Mouse (Mus musculus) kidney, adult 18-20 months (tissue): ENCODE measurements around the gene Atpif1.

Source experiments
- DNase-seq: peaks from one replicate; pipeline ENCODE4 v3.0.0; 2021

The Atpif1 gene

GRCm38 (mm10) chr4:132526678-132527077, 6.8 kb downstream of the Atpif1 start:
- no peak for DNase-seq

- DNase-seq, result no peak
These were observed 8.7 kb downstream of the Atpif1 start for GRCm38 (mm10) chr4:132524808-132525207.

- DNase-seq, result no peak
These were observed 9.1 kb downstream of the Atpif1 start for GRCm38 (mm10) chr4:132524321-132524741.

- DNase-seq, result no peak
These were observed 14.3 kb downstream of the Atpif1 start for GRCm38 (mm10) chr4:132519188-132519587.

GRCm38 (mm10) chr4:132518066-132518465, 15.4 kb downstream of the Atpif1 start:
- DNase-seq, result no peak

- peak; percentile 89 for DNase-seq
These were observed 17.9 kb downstream of the Atpif1 start for GRCm38 (mm10) chr4:132515369-132516155.

GRCm38 (mm10) chr4:132514555-132515135, 18.8 kb downstream of the Atpif1 start:
- peak; percentile 89 for DNase-seq

GRCm38 (mm10) chr4:132513395-132514273, 19.8 kb downstream of the Atpif1 start:
- DNase-seq, result no peak

GRCm38 (mm10) chr4:132512080-132512479, 21.4 kb downstream of the Atpif1 start:
- DNase-seq, result no peak

- peak; percentile 97 for DNase-seq
These were observed 23.1 kb downstream of the Atpif1 start, which contains the start of gene Sesn2 for GRCm38 (mm10) chr4:132510352-132510798. Gene Sesn2, minus strand, starts transcription at chr4:132510501.

- DNase-seq, result peak; percentile 86
These were observed 23.7 kb downstream of the Atpif1 start for GRCm38 (mm10) chr4:132509621-132510296.

- DNase-seq, result no peak
These were observed 26.2 kb downstream of the Atpif1 start for GRCm38 (mm10) chr4:132507210-132507609.

- DNase-seq, result no peak
These were observed 27.2 kb downstream of the Atpif1 start for GRCm38 (mm10) chr4:132506250-132506649.

GRCm38 (mm10) chr4:132505800-132506199, 27.7 kb downstream of the Atpif1 start:
- no peak for DNase-seq

GRCm38 (mm10) chr4:132505034-132505738, 28.3 kb downstream of the Atpif1 start:
- no peak for DNase-seq

GRCm38 (mm10) chr4:132503344-132503743, 30.1 kb downstream of the Atpif1 start:
- DNase-seq, result no peak

- DNase-seq, result no peak
These were observed 31.8 kb downstream of the Atpif1 start for GRCm38 (mm10) chr4:132501639-132502038.

- no peak for DNase-seq
These were observed 39.1 kb downstream of the Atpif1 start for GRCm38 (mm10) chr4:132494271-132494918.

GRCm38 (mm10) chr4:132492178-132493060, 41.0 kb downstream of the Atpif1 start:
- DNase-seq, result peak; percentile 43

GRCm38 (mm10) chr4:132491748-132492147, 41.7 kb downstream of the Atpif1 start:
- DNase-seq, result peak; percentile 83
